Mouse (Mus musculus): ENCODE data around the gene Lpar2.

- TF ChIP-seq POLR2A (IDR thresholded peaks at IDR 0.05; ENCODE audit: insufficient read depth, low read depth, low read length) = no peak
- TF ChIP-seq CTCF (IDR thresholded peaks at IDR 0.05; ENCODE audit: insufficient read depth, low read depth, low read length) = no peak
Measured at GRCm38 (mm10) chr8:69789731-69790130, 32.5 kb upstream of the Lpar2 start.
